Mouse (Mus musculus) midbrain, embryonic 14.5 days (tissue): ENCODE data around the gene Fignl2. TPM values are rescaled to one million over a fixed set of nuclear protein-coding genes. Genes with fewer than 3 reads are reported as not detected.
"Not testable (repeated sequence)": the region's sequence is repeated elsewhere in the genome, so short reads cannot be mapped to it uniquely, and the experiment has no call there.

Source experiments
- ATAC-seq: fragments of 200-750 bp; cut with Nextera tagmentation; 2 replicates; pipeline ENCODE4 v1.8.0; 2017; ENCODE audit warnings: moderate number of reproducible peaks, moderate library complexity; ENCODE audit not compliant: low FRiP score, low TSS enrichment
- DNase-seq: peaks from one replicate; pipeline ENCODE4 v3.0.0-alpha.2; 2015
- H3K27ac ChIP-seq: fragments of 300-500 bp; sonication (generic); replicated peaks from 2 replicates; pipeline ENCODE4 v1.5.1; 2014; ENCODE audit warnings: mild to moderate bottlenecking, low read depth, low read length, moderate library complexity
- H3K27me3 ChIP-seq: fragments of 300-500 bp; sonication (generic); 2 replicates; pipeline ENCODE4 v1.6.1; 2014; ENCODE audit warnings: low read length, control low read depth, mixed read lengths; ENCODE audit not compliant: control insufficient read depth, insufficient read depth
- H3K36me3 ChIP-seq: fragments of 300-500 bp; sonication (generic); 2 replicates; pipeline ENCODE4 v1.6.1; 2014; ENCODE audit warnings: low read length, control low read depth; ENCODE audit not compliant: control insufficient read depth, insufficient read depth
- H3K4me1 ChIP-seq: fragments of 300-500 bp; sonication (generic); 2 replicates; pipeline ENCODE4 v1.6.1; 2014; ENCODE audit warnings: mild to moderate bottlenecking, antibody characterized with exemption, low read length, control low read depth; ENCODE audit not compliant: control insufficient read depth, insufficient read depth
- H3K4me2 ChIP-seq: fragments of 300-500 bp; sonication (generic); 2 replicates; pipeline ENCODE4 v1.6.1; 2014; ENCODE audit warnings: mild to moderate bottlenecking, low read length, moderate library complexity
- H3K4me3 ChIP-seq: fragments of 300-500 bp; sonication (generic); replicated peaks from 2 replicates; pipeline ENCODE4 v1.5.1; 2014; ENCODE audit warnings: low read depth, low read length
- H3K9ac ChIP-seq: fragments of 300-500 bp; sonication (generic); replicated peaks from 2 replicates; pipeline ENCODE4 v1.6.1; 2014; ENCODE audit warnings: mild to moderate bottlenecking, low read length, moderate library complexity
- H3K9me3 ChIP-seq: fragments of 300-500 bp; sonication (generic); 2 replicates; pipeline ENCODE4 v1.6.1; 2016; ENCODE audit warnings: low read length, control low read depth, mixed read lengths; ENCODE audit not compliant: control insufficient read depth
- WGBS: fragments of 180-500 bp; shearing (Covaris S2); extraction: QIAGEN DNeasy Blood & Tissue Kit; methylation state at CpG from one replicate; pipeline ENCODE4 v1.1.7; 2014; 5-methylcytosine and 5-hydroxymethylcytosine counted together
- polyA plus RNA-seq: library from polyadenylated mRNA; unstranded; fragments of >200 nt; fragmentation: Nextera tagmentation; extraction: Ambion mirVana; gene quantifications from 2 replicates; pipeline ENCODE4 v1.2.1, GENCODE M21; 2014

Gene Fignl2
- polyA plus RNA-seq, 1 experiment from 2014 or later = 0.09 TPM

DNA sequence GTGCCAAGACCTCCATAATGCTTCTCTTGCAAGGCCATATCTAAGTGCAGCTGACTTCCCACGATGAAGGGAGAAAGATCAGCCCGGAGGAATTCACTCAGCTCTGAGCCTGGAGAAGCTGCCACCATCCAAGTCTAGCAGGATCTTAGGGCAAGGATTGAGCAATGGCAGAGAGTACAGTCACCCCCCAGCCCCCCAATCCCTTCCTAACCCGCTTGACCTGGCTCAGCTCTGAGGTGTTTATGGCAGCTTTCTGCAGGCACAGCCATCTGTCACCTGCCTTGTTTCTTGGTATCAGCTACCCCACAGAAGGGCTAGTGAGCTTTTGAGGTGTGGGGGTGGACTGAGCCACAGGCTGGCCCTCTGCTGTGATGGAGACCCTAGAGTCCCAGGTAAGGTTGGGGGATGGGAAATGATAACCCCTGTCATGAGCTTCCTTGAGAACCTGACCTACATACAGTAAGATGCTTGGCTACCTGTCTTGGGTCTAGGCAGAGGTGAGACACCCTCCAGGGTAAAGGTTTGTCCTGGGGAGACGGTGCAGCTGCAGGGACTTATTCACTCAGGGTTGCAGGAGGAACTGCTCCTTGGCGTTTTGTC lies 37.2 kb upstream of the Fignl2 start, which contains the start of gene Ankrd33:
Ankrd33 (plus strand) TSS at position 245 of the 600 bp plus-strand sequence.
- no peak within 1 kb of the TSS for H3K27ac ChIP-seq
- 82% methylated on average over 5 of the region's 5 CpGs for WGBS
- ATAC-seq (no peak), DNase-seq (no peak)
- no peaks in the 10 kb centered on the region for H3K27me3 ChIP-seq
- H3K9ac ChIP-seq = no peak within 1 kb of the TSS
- no peaks in the 10 kb centered on the region for H3K36me3 ChIP-seq
- H3K4me3 ChIP-seq = no peak within 1 kb of the TSS
- no peaks in the 10 kb centered on the region for H3K4me1 ChIP-seq
- H3K9me3 ChIP-seq = no peaks in the 10 kb centered on the region
- no peak within 1 kb of the TSS for H3K4me2 ChIP-seq

DNA sequence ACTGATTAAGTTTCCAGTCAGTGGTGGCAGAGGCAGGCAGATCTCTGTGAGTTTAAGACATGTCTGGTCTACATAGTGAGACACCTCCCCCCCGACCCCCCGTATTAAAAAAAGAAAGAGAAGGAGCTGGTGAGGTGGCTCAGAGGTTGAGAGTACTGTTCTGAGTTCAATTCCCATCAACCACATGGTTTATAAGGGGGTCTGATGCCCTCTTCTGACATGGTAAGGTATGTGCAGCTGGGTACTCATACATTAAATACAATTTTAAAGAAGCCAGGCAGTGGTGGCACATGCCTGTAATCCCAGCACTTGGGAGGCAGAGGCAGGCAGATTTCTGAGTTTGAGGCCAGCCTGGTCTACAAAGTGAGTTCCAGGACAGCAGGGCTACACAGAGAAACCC lies 35.4 kb upstream of the Fignl2 start:
- H3K9me3 ChIP-seq, H3K4me1 ChIP-seq, H3K4me3 ChIP-seq, H3K27me3 ChIP-seq, H3K4me2 ChIP-seq, DNase-seq, H3K27ac ChIP-seq, H3K36me3 ChIP-seq, ATAC-seq, H3K9ac ChIP-seq: not testable (repeated sequence)
- WGBS = 81% methylated on average over 2 of the region's 2 CpGs

- no peaks in the 10 kb centered on the region for H3K9me3 ChIP-seq
- no peaks in the 10 kb centered on the region for H3K27me3 ChIP-seq
- H3K27ac ChIP-seq = no peak overlapping the region
- H3K9ac ChIP-seq = no peak overlapping the region
- DNase-seq (no peak), ATAC-seq (no peak)
- no peaks in the 10 kb centered on the region for H3K4me1 ChIP-seq
- no peak overlapping the region for H3K4me3 ChIP-seq
- H3K36me3 ChIP-seq = no peaks in the 10 kb centered on the region
- 68% methylated on average over 8 of the region's 8 CpGs for WGBS
- H3K4me2 ChIP-seq = no peak overlapping the region
Measured at GRCm38 (mm10) chr15:101113176-101113575, 34.8 kb upstream of the Fignl2 start.

DNA sequence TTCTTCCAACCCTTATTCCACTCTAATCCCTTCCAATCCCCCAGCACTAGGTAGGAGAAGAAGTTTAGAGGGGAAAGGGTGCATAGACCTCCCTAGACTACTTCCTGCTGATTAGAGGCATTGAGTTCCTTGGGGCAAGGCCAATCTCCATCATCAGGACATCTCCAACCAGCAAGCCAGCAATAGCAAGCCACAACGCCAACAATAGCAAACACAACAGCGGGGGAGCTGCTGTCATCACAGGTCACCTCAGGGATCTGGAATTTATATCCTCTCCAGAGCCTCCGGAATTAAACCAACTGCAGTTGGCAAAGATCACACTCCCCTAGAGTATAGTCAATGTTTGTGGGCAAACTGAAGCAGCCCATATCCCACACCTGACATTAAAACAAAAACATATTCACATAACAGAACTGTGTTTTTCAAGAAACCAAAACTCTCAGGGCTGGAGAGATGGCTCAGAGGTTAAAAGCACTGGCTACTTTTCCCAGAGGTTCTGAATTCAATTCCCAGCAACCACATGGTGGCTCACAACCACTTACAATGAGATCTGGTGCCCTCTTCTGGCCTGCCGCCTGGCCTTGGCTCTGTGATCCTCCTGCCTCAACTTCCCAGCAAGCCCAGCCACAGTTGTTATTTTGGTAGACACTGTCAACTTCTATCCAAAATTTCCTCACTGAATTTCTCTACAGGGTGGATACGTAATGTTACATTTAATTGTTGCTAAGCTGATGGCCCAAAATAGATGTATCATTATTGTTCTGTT lies 29.7 kb upstream of the Fignl2 start:
- H3K4me3 ChIP-seq = no peak overlapping the region
- H3K27me3 ChIP-seq = no peaks in the 10 kb centered on the region
- H3K36me3 ChIP-seq = no peaks in the 10 kb centered on the region
- ATAC-seq (no peak), DNase-seq (no peak)
- no peak overlapping the region for H3K4me2 ChIP-seq
- no peak overlapping the region for H3K27ac ChIP-seq
- H3K9ac ChIP-seq = no peak overlapping the region
- 90% methylated on average over 5 of the region's 5 CpGs for WGBS
- H3K4me1 ChIP-seq = no peaks in the 10 kb centered on the region
- H3K9me3 ChIP-seq = no peaks in the 10 kb centered on the region

DNA sequence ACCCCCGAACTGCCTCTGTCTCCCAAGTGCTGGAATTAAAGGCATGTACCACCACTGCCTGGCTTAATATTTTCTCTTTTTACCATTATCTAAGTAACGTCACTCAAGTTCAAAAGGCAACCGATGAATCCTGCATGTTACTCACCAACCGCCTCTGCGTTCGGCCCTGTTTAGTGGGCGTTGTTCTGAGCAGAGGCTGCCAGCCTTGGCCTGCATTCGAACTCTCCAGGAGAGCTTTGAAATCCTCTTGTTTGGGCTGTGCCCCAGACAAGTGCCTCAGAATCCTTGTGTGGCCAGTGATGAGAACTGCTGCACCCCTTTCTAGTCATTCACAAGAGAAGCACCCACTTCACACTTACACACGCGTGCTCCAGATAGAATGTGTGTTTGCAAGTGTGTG lies 27.6 kb upstream of the Fignl2 start:
- Histone ChIP-seq H3K27me3 (no peaks in the 10 kb centered on the region), H3K9ac (no peak overlapping the region), H3K4me1 (no peaks in the 10 kb centered on the region), H3K36me3 (no peaks in the 10 kb centered on the region), H3K9me3 (no peaks in the 10 kb centered on the region), H3K4me2 (no peak overlapping the region), H3K4me3 (no peak overlapping the region), H3K27ac (no peak overlapping the region)
- no peak for DNase-seq
- no peak for ATAC-seq
- 89% methylated on average over 10 of the region's 10 CpGs for WGBS

- H3K4me1 ChIP-seq = no peaks in the 10 kb centered on the region
- peak; percentile 78 for DNase-seq
- H3K27me3 ChIP-seq = no peaks in the 10 kb centered on the region
- H3K4me3 ChIP-seq = no peak overlapping the region
- H3K9ac ChIP-seq = no peak overlapping the region
- no peak overlapping the region for H3K27ac ChIP-seq
- no peak for ATAC-seq
- no peak overlapping the region for H3K4me2 ChIP-seq
- WGBS = 23% methylated on average over 12 of the region's 12 CpGs
- no peaks in the 10 kb centered on the region for H3K36me3 ChIP-seq
- H3K9me3 ChIP-seq = no peaks in the 10 kb centered on the region
Measured at GRCm38 (mm10) chr15:101105496-101105994, 27.2 kb upstream of the Fignl2 start.

DNA sequence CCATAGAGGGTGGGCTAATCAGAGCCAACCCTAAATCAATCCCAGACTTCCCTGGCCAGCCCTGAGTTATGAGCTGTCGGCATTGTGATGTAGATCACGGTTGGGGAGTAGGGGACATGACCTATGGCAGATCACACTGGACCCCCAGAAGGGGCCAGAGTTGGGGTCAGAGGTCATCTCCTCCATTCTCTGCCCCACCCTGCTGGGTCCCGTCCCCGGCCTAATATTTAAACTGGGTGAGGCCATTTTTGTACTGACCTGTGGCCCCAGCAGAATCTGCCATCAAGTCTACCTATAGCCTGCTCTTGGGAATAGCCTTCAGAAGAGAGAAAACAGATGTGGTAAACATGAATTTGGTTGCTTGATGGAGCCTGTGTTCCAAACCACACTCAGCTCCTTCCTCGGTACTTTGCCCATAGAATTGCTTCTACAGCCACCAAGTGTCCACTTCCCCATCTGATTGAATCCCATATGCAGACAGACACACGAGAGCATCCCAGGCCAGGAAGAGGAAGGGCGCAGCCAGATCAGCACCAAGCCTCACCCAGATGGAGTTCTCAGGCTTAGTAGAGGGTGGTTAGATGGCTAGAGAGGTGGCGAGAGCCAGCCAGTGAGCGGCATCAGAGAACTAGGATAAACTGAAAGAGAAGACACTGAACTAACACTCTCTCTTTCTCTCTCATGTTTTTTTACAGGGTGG lies 25.4 kb upstream of the Fignl2 start:
- ATAC-seq = no peak
- DNase-seq = no peak
- Histone ChIP-seq H3K9ac (no peak overlapping the region), H3K4me2 (no peak overlapping the region), H3K27me3 (no peaks in the 10 kb centered on the region), H3K4me3 (no peak overlapping the region), H3K9me3 (no peaks in the 10 kb centered on the region), H3K36me3 (no peaks in the 10 kb centered on the region), H3K27ac (no peak overlapping the region), H3K4me1 (no peaks in the 10 kb centered on the region)
- WGBS = 83% methylated on average over 9 of the region's 9 CpGs

DNA sequence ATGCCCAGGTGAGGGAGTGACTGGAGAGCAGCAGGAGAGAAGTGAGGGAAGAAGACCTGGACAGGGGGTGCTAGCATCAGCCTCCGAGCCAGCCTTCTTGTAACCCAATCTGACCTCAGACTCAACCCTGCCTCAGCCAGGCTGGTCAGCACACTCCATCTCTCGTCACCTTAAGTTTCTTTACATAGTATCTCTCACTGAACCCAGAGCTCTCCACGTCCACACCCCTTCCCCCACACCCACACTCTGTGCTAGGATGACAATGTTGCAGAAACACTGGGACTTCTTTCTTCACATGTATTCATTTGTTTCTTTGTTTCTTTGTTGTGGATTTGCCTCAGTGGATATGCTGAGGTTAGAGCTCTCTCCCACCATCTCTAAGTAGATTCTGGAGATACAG lies 22.6 kb upstream of the Fignl2 start:
- Histone ChIP-seq H3K9me3 (no peaks in the 10 kb centered on the region), H3K4me3 (no peak overlapping the region), H3K4me1 (peaks cover 13% of the 10 kb centered on the region), H3K9ac (no peak overlapping the region), H3K4me2 (no peak overlapping the region), H3K27me3 (no peaks in the 10 kb centered on the region), H3K27ac (no peak overlapping the region), H3K36me3 (no peaks in the 10 kb centered on the region)
- 85% methylated on average over 3 of the region's 3 CpGs for WGBS
- ATAC-seq (no peak), DNase-seq (no peak)
